Mouse (Mus musculus): Measurements from ENCODE around the gene Ier2. TPM values are rescaled to one million over a fixed set of nuclear protein-coding genes. Genes with fewer than 3 reads are reported as not detected.
"Not testable (repeated sequence)": the region's sequence is repeated elsewhere in the genome, so short reads cannot be mapped to it uniquely, and the experiment has no call there.

Gene Ier2
- polyA plus RNA-seq, 2 experiments from 2014 or later = 54.7 to 56.1 TPM

DNA sequence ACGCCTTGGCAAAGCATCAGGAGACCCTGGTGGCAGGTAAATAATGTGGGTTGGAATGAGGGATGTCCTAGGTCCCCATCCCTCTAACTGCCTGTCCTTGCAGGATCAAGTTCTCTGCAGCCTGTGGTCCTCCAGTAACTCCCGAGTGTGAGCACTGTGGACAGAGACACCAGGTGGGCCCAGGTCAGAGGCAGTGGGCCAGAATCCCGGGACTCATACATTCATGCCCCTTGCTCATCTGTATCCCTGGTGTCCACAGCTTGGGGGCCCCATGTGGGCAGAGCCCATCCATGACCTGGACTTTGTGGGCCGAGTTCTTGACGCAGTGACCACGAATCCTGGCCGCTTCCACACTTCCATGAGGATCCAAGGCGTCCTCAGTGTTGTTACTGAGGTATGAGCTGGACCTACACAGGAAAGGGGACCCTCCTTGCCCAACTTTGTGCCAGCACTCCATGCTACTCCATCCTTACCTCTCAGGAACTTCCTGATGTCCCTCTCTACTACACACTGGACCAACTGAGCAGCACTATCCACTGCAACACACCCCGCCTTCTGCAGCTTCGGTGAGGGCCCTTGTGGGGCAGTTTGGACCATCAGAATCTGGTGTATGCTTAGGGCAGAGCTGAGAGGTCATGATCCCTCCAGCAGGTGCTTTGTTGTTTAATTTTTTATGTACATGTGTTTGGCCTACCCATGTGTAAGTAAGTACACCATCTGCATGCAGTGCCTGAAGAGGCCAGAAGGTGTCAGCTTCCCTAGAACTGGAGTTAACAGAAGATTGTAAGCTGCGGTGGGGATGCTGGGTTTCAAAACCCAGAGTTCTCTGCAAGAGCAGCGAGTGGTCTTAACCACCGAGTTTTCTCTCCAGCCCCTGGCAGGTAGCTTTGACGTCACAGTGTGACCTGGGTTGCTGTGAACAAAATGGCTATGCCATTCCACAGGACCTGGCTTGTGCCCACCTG lies 34.8 kb upstream of the Ier2 start:
- peak; percentile 50 for ATAC-seq

DNA sequence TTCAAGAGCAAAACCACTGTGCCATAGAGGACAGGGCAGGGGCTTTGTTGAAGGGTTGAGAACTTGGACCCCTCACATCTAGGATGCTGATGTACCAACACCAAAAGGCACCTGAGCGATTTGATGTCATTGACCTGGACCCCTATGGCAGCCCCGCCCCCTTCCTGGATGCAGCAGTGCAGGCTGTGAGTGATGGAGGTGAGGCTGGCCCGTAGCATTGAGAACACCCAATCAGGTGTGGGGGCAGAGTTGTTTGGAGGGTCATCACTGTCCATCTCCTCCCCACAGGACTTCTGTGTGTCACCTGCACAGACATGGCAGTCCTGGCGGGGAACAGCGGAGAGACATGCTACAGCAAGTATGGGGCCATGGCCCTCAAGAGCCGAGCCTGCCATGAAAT lies 32.5 kb upstream of the Ier2 start:
- ATAC-seq = no peak

DNA sequence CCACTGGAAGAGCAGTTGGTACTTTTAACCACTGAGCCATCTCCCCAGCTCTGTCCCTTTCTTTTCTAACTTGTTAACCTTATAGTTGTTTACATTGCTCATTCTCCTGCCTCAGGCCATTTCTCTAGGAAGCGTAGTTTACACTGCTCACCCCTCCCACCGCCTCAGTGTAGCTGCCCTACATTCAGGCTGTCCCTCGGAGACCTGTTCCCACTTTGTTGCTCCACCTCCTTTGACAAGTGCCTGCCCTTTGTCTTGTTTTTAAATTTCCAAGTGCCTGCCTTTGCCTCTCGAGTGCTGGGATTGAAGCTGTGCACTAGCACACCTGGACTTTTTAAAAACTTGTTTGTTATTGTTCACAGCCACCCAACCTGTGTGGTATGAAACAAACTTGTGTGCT lies 30.7 kb upstream of the Ier2 start:
- ATAC-seq = no peak

GRCm38 (mm10) chr8:84689091-84689915 lies 26.7 kb upstream of the Ier2 start:
- ATAC-seq = peak; percentile 68

DNA sequence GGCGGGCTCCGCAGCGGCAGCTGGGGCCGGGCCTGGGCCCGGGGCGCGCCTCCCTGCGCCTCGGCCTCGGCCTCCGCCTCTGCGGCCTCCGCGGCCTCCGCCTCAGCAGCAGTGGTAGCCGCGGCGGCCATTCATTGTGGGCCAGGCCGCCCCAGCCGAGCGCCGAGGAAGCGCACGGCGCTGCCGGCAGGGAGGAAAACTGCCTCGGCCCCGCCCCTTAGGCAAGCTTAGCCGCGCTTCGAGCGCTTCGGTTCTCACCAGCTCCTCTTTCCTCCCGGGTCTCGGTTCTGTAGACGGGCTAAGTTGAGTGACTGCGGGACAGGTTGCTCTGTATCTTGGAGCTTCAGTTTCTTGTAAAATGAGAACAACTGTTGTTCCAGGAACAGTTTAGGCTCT lies 25.1 kb upstream of the Ier2 start, which contains the start of gene Nacc1:
Nacc1 (minus strand) TSS at position 158 of the 396 bp plus-strand sequence.
- peak; percentile 73 for ATAC-seq

- no peak for ATAC-seq
Measured at GRCm38 (mm10) chr8:84687003-84687704, 24.5 kb upstream of the Ier2 start.

DNA sequence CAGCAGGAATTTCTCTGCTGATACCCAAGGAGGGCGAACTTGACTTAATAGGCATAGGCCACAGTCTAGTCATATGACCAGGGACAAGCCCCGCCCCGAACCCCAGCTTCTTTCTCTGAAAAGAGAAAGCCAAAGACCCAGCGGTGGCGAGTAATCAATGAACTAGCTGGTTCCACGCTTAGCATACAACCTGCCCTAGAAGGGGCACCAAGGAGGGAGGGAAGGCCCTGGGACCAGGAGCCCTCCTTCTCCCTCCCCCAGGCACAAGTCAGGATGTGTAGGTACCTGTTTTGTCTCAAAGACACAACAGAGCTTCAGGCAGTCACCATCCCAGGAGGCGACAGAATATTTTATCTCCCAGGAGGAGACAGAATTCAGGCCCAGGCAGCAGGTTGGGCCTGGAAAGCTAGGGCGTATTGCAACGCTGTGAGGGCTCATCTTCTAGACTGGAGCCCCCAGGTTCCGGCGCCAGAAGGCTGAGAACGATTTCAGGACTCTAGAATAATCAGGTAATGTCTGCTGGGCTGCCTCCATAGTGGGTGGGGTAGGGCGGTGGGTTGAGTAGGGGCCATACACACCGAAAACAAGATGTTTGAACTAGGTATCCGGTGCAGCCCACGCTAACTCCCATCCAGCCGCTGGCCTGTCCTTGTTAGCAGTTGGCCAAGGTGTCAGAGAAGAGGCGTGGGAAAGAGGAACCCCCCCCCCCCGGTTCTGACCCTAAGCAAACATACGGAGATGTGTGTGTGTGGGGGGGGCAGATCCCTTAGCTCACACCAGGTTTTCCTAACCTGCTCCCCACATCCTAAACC lies 23.7 kb upstream of the Ier2 start, which contains the start of gene Trmt1:
Trmt1 (plus strand) TSS at position 117 of the 812 bp plus-strand sequence.
- ATAC-seq = peak; percentile 4

GRCm38 (mm10) chr8:84684537-84684936 lies 21.9 kb upstream of the Ier2 start:
- no peak for ATAC-seq

DNA sequence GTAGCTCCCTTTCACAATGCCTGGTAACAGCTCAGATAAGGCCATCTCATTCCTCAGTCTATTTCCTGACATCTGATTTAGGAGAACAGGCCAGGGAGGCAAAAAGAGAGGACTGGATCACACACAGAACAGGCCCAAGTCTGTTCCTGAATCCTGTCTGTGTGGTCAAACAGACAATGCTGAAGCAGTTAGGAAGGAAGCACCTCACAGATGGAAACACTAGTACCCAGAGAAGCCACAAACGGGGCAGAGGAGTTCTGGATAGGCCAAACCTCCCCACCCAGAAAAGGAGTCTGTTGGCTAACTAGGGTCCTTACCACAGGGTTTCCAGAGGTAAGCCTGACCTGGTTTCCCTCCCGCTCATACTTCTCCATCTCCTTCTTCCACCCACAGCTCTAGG lies 19.6 kb upstream of the Ier2 start:
- ATAC-seq = no peak

- ATAC-seq = no peak
Measured at GRCm38 (mm10) chr8:84681476-84681875, 18.8 kb upstream of the Ier2 start.

- no peak for ATAC-seq
Measured at GRCm38 (mm10) chr8:84677305-84677704, 14.7 kb upstream of the Ier2 start.

- not testable (repeated sequence) for ATAC-seq
Measured at GRCm38 (mm10) chr8:84670295-84671006, 7.8 kb upstream of the Ier2 start.

- ATAC-seq = no peak
Measured at GRCm38 (mm10) chr8:84668731-84669485, 6.3 kb upstream of the Ier2 start.

DNA sequence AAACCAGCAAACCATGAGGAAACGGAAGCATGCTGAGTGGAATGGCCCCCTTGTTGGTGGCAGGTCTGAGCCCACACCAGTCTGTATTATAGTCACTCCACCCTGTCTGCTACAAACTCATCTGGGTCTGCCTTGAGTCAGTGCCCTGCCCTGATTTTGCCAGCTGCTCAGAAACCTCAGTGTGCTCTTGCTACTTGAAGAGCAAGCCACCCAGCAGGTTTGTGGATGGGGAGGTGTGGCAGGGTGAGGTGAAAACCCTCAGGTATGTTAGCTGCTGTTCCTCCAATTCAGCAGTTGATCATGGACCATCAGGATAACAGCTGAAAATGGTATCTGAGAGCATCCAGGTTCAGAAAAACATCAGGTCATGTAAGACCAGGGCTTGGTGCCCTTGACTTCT lies 5.4 kb upstream of the Ier2 start:
- ATAC-seq = no peak

GRCm38 (mm10) chr8:84665385-84665893 lies 2.8 kb upstream of the Ier2 start:
- ATAC-seq = no peak

DNA sequence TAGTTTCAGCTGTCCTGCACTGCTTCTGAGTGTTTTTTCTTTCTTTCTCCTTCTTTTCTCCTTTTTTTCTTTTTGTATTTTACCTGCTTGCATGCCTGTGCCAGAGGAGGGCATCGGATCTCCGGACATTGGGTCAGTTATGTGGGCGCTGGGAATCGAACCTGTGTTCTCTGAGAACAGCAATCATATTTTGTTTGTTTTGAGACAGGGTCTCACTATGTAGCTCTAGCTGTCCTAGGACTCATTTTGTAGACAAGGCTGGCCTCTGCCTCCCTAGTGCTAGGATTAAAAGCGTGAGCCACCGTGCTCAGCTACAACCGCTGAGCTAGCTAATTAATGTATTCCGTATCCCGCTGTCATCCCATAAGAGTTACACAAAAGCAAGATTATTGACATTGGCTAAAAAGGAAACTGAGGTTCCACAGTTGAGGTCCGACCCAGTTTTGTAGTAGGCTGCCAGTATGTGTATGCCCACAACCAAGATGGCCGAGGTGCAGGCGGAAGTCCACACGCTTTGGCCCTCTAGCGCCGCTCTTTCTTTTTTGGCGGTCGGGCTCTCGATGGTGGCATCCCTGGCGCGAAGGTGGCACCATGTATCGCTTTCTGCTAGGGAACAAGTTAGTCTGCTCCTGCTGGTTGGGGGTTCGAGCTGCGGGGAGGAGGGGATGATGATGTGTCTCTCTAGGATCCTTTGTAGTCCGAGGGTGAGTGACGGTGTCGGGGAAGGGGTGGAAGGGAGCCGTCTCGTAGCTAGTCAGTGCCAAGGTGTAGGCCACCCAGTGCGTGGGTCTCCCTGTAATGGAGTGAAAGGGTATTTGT lies 2.1 kb upstream of the Ier2 start:
- ATAC-seq = no peak

DNA sequence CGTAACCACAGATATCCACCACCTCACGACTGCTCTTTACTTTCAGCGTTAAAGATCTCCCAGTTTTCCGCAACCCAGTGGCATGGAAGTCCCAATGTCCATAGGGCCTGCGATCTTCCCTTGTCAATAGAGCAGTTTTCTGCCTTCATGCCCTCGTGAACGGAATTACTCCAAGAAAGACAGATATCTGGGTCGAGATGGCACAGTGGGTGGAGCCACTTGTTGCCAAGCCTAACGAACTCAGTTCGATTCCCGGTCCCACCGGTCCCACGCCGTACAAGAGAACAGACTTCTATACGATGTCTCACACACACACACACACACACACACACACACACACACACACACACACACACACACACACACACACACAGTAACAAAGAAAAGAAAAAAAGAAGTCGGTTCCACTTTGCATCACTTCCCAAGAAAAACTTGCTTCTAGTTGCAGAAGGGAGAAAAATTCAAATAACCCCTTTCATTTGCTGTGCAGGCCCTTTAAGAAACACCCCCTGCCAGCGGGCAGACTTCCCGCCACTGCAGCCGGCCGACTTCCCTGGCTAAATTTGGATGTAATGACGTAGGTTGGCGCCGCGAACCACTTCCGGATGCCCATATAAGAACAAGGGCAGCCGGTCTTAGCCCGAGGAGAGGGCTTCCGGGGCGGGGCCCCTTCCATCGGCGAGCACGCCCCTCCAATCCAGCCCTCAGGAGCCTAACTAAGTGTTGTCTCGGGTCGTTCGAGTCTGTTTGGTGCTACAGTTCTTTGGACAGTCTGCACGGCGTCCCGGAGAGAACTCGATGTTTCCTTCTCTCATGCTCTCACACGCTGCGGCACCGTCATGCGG lies 1.1 kb upstream of the Ier2 start:
- ATAC-seq = peak; percentile 13

DNA sequence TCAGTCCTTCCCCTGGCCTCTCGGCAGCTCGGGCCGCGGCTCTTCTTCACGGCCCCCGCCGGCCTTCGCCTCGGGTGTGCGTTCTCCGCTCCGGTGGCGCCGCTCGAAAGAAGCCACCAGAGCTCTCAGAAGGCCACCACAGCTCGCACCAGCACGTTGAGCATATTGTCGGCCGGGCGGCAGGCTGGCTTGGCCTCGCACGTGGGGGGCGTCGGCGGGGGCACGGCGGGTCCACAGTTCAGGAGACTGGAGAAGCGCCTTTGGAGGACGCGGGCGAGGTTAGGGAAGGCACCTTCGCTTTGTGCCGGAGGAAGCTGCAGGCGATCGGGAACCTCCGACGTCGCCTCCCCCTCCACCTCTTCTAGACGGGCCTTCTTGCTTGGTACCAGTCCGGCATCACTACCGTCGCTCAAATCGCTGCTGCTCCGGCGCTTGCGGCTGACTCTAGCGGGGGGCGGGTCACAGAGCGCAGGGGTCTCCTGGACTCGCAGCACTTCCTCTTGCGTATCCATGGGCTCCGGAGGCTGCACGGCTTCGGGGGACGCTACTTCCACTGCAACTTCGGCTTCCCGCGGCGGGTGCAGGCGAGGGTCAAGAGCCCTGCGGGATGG lies 586 bp downstream of the Ier2 start:
- no peak for ATAC-seq

Data from activated CD4-positive, CD25-positive, alpha-beta regulatory T cell, adult 4 months (primary cell).